31 mouse cellular contexts compared by ENCODE assay signal in genomic region chr5:116313711-116314110, GRCm38 (mm10). TPM values are rescaled to one million over a fixed set of nuclear protein-coding genes. Genes with fewer than 3 reads are reported as not detected.
DNase-seq lines count a peak whose midpoint lies in the region; ATAC-seq and TF ChIP-seq lines count a peak whose summit lies in the region.
"Had no signal": no experiment of that assay in that cellular context is flagged by ENCODE, and none has a peak within 500 bp of the region (broad histone marks: within the 10 kb centered on the region; RNA-seq: fewer than 3 reads in every experiment).

No protein-coding gene starts in this region.

- no peak overlapping the region for H3K4me3 ChIP-seq in forebrain, embryonic 14.5 days (ENCODE audit: low read depth, low read length)
- no peak overlapping the region for H3K4me3 ChIP-seq in forebrain, embryonic 15.5 days
- no peak overlapping the region for H3K4me3 ChIP-seq in hindbrain, postnatal 0 days (ENCODE audit: low read length)
- no peak overlapping the region for H3K4me3 ChIP-seq in hindbrain, embryonic 10.5 days
- no peak overlapping the region for H3K4me3 ChIP-seq in lung, adult 2 months (replicated peaks; ENCODE audit: extremely low read depth, low read depth, low read length)
- H3K4me3 ChIP-seq: embryonic facial prominence, embryonic 10.5 days; embryonic facial prominence, embryonic 13.5 days; erythroblast, embryonic 14.5 days; forebrain, embryonic 12.5 days; heart, adult 2 months; heart, embryonic 10.5 days; heart, embryonic 13.5 days; hindbrain, embryonic 12.5 days had no signal

- H3K9me3 ChIP-seq in forebrain, embryonic 14.5 days (replicated peaks; ENCODE audit: control insufficient read depth, low read length) = no peaks in the 10 kb centered on the region
- no peaks in the 10 kb centered on the region for H3K9me3 ChIP-seq in forebrain, embryonic 15.5 days
- H3K9me3 ChIP-seq in hindbrain, postnatal 0 days (ENCODE audit: low read length) = no peaks in the 10 kb centered on the region
- H3K9me3 ChIP-seq in hindbrain, embryonic 10.5 days = no peaks in the 10 kb centered on the region
- H3K9me3 ChIP-seq: embryonic facial prominence, embryonic 10.5 days; embryonic facial prominence, embryonic 13.5 days; forebrain, embryonic 12.5 days; heart, embryonic 10.5 days; heart, embryonic 13.5 days; hindbrain, embryonic 12.5 days had no signal

- no peaks in the 10 kb centered on the region for H3K4me1 ChIP-seq in forebrain, embryonic 14.5 days (ENCODE audit: control insufficient read depth, insufficient read depth, low read length)
- H3K4me1 ChIP-seq in forebrain, embryonic 15.5 days = peaks cover 20% of the 10 kb centered on the region
- peaks cover 3% of the 10 kb centered on the region; the same call in 1 of the 2 replicates for H3K4me1 ChIP-seq in hindbrain, postnatal 0 days (ENCODE audit: insufficient read depth, low read length)
- peaks cover 17% of the 10 kb centered on the region for H3K4me1 ChIP-seq in hindbrain, embryonic 10.5 days (replicated peaks)
- H3K4me1 ChIP-seq in lung, adult 2 months (ENCODE audit: control insufficient read depth, insufficient read depth, low read length) = no peaks in the 10 kb centered on the region

- TF ChIP-seq POLR2A in lung, adult 2 months (IDR thresholded peaks at IDR 0.05; ENCODE audit: borderline replicate concordance, extremely low read depth, low read depth, low read length) = no peak

- no peak overlapping the region for H3K27ac ChIP-seq in forebrain, embryonic 14.5 days (ENCODE audit: low read depth, low read length)
- no peak overlapping the region for H3K27ac ChIP-seq in forebrain, embryonic 15.5 days (replicated peaks)
- H3K27ac ChIP-seq in hindbrain, postnatal 0 days = no peak overlapping the region
- no peak overlapping the region for H3K27ac ChIP-seq in hindbrain, embryonic 10.5 days
- H3K27ac ChIP-seq: embryonic facial prominence, embryonic 10.5 days; embryonic facial prominence, embryonic 13.5 days; forebrain, embryonic 12.5 days; heart, adult 2 months; heart, embryonic 10.5 days; heart, embryonic 13.5 days; hindbrain, embryonic 12.5 days had no signal

- H3K36me3 ChIP-seq in forebrain, embryonic 14.5 days (ENCODE audit: control insufficient read depth, insufficient read depth, low read length) = no peaks in the 10 kb centered on the region
- no peaks in the 10 kb centered on the region for H3K36me3 ChIP-seq in forebrain, embryonic 15.5 days
- H3K36me3 ChIP-seq in hindbrain, postnatal 0 days (ENCODE audit: insufficient read depth, low read length) = no peaks in the 10 kb centered on the region
- no peaks in the 10 kb centered on the region for H3K36me3 ChIP-seq in hindbrain, embryonic 10.5 days
- H3K36me3 ChIP-seq: embryonic facial prominence, embryonic 10.5 days; embryonic facial prominence, embryonic 13.5 days; forebrain, embryonic 12.5 days; heart, embryonic 10.5 days; heart, embryonic 13.5 days; hindbrain, embryonic 12.5 days had no signal

- DNase-seq in cerebellum, adult 9-10 months = peak; percentile 5
- DNase-seq in cerebellum, postnatal 36 days = no peak
- peak; percentile 36 for DNase-seq in forebrain, embryonic 14.5 days (ENCODE audit: low spot score)
- DNase-seq in hindbrain, postnatal 0 days (ENCODE audit: low spot score) = peak; percentile 47
- DNase-seq in hindbrain, embryonic 10.5 days (ENCODE audit: low spot score) = no peak
- DNase-seq in ovary, postnatal 14 days (ENCODE audit: low spot score) = no peak
- DNase-seq in lung, adult 2 months = no peak
- DNase-seq: adrenal gland, postnatal 10 days; adrenal gland, postnatal 36 days; cerebellum, adult 11-12 months; cerebellum, postnatal 25 days; embryo, embryonic 11 days; gastrocnemius, postnatal 10 days; gastrocnemius, postnatal 36 days; heart, adult 2 months; heart, postnatal 14 days; heart, postnatal 4 days; kidney, adult 2 months had no signal

- WGBS in forebrain, embryonic 14.5 days = 86% methylated on average over 8 of the region's 8 CpGs
- WGBS in forebrain, embryonic 15.5 days = 71% methylated on average over 8 of the region's 8 CpGs
- WGBS in hindbrain, postnatal 0 days = 70% methylated on average over 8 of the region's 8 CpGs
- WGBS in hindbrain, embryonic 10.5 days = 88% methylated on average over 8 of the region's 8 CpGs
- WGBS in lung, adult 2 months = 84% methylated on average over 8 of the region's 8 CpGs

- H3K9ac ChIP-seq in forebrain, embryonic 14.5 days (ENCODE audit: low read length) = no peak overlapping the region
- H3K9ac ChIP-seq in forebrain, embryonic 15.5 days (replicated peaks) = no peak overlapping the region
- no peak overlapping the region for H3K9ac ChIP-seq in hindbrain, postnatal 0 days (replicated peaks; ENCODE audit: low read length)
- H3K9ac ChIP-seq: embryonic facial prominence, embryonic 13.5 days; forebrain, embryonic 12.5 days; heart, embryonic 13.5 days; hindbrain, embryonic 12.5 days had no signal

- H3K4me2 ChIP-seq in forebrain, embryonic 14.5 days (ENCODE audit: low read length) = no peak overlapping the region
- H3K4me2 ChIP-seq in forebrain, embryonic 15.5 days (replicated peaks) = no peak overlapping the region
- no peak overlapping the region for H3K4me2 ChIP-seq in hindbrain, postnatal 0 days (ENCODE audit: low read depth, low read length)
- H3K4me2 ChIP-seq: embryonic facial prominence, embryonic 13.5 days; forebrain, embryonic 12.5 days; heart, embryonic 13.5 days; hindbrain, embryonic 12.5 days had no signal

- peaks cover 42% of the 10 kb centered on the region for H3K27me3 ChIP-seq in forebrain, embryonic 14.5 days (replicated peaks; ENCODE audit: control insufficient read depth, insufficient read depth, low read length)
- H3K27me3 ChIP-seq in forebrain, embryonic 15.5 days = peaks cover 57% of the 10 kb centered on the region
- H3K27me3 ChIP-seq in hindbrain, postnatal 0 days (ENCODE audit: insufficient read depth, low read length) = no peaks in the 10 kb centered on the region
- peaks cover 23% of the 10 kb centered on the region for H3K27me3 ChIP-seq in hindbrain, embryonic 10.5 days (ENCODE audit: insufficient read depth, poor library complexity, severe bottlenecking)
- H3K27me3 ChIP-seq: heart, embryonic 13.5 days had no signal

- TF ChIP-seq CTCF in hindbrain, postnatal 0 days (IDR thresholded peaks at IDR 0.05; ENCODE audit: low read depth) = no peak
- TF ChIP-seq CTCF in lung, adult 2 months (IDR thresholded peaks at IDR 0.05; ENCODE audit: insufficient read depth, low read length) = no peak

- no peak for ATAC-seq in forebrain, embryonic 14.5 days
- ATAC-seq in forebrain, embryonic 15.5 days (replicated peaks) = no peak
- ATAC-seq in hindbrain, postnatal 0 days = no peak
- ATAC-seq: intestine, postnatal 0 days; Patski had no signal

RNA-seq across cellular contexts. Expression of gene Ccdc60, which starts 24.9 kb away (rescaled TPM):
- polyA plus RNA-seq in forebrain, embryonic 14.5 days (2014; fragmentation: Nextera tagmentation; extraction: Ambion mirVana) = 0.89 and 1.1 TPM in 2 replicates
- 0.64 and 1.7 TPM in 2 replicates for polyA plus RNA-seq in forebrain, embryonic 15.5 days (2015; fragmentation: Nextera tagmentation; extraction: Ambion mirVana)
- total RNA-seq in hindbrain, postnatal 0 days (2014; rRNA removed) = 0.73 and 0.79 TPM in 2 replicates
- 2.3 and 2.7 TPM in 2 replicates for polyA plus RNA-seq in hindbrain, postnatal 0 days (2015; fragmentation: Nextera tagmentation; extraction: Ambion mirVana)
- polyA plus RNA-seq in hindbrain, embryonic 10.5 days (2016; fragmentation: Nextera tagmentation; extraction: Ambion mirVana) = 1.3 and 2.1 TPM in 2 replicates
- polyA plus RNA-seq in lung, adult 2 months (2012; rRNA removed) = 1.4 and 1.5 TPM in 2 replicates
- total RNA-seq: adrenal gland, adult 18-20 months; adrenal gland, postnatal 36 days; gastrocnemius, adult 18-20 months; gastrocnemius, postnatal 10 days; gastrocnemius, postnatal 36 days; granulocyte monocyte progenitor cell, adult 5-6 weeks; heart, adult 2 months; heart, postnatal 14 days had no signal
- polyA plus RNA-seq: erythroblast, embryonic 14.5 days; Patski had no signal

Comparison
In these comparisons a context has a peak if more than half of its experiments do, and no peak if none do; other contexts are left out.
1. DNase-seq: peak in cerebellum, adult 9-10 months (single experiment), forebrain, embryonic 14.5 days (single experiment) and hindbrain, postnatal 0 days (single experiment); none in cerebellum, postnatal 36 days (0 of 2), hindbrain, embryonic 10.5 days (single experiment), ovary, postnatal 14 days (single experiment) and lung, adult 2 months (single experiment).